Mouse (Mus musculus) small intestine, adult 2 months (tissue): ENCODE results near the gene Gm37240.

ENCODE experiments used
- CTCF ChIP-seq: fragments of 200-500 bp; IDR thresholded peaks from 2 replicates; pipeline ENCODE4 v1.5.1; 2012; ENCODE audit warnings: low read depth, mild to moderate bottlenecking, control low read depth, inconsistent platforms, low read length, moderate library complexity, mixed read lengths; ENCODE audit not compliant: insufficient replicate concordance, insufficient read length; ENCODE audit errors: extremely low read depth
- POLR2A ChIP-seq: fragments of 200-500 bp; IDR thresholded peaks from 2 replicates; pipeline ENCODE4 v1.6.1; 2012; ENCODE audit warnings: low read depth, mild to moderate bottlenecking, control low read depth, inconsistent platforms, low read length, moderate library complexity

DNA sequence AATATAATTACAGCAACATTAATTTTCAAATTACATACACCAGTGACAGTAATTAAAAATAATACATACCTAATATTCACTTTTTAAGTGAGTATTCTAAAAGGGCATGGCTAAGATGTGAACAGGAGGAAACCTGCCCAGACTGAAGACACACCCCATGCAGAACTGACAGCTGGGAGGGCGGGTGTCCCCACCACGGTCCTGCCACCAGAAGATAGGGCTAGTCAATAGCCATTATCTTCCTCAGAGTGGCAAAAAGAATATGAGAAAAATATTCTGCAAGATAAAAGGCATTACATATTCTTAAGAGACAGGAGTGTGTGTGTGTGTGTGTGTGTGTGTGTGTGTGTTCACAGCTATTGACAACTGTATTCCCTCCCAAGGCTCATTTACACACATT, 162.2 kb downstream of the Gm37240 start:
- TF ChIP-seq CTCF (no peak), POLR2A (no peak)
